Mouse (Mus musculus) adrenal gland, adult 8-10 months (tissue): ENCODE measurements around the gene Fam83f. TPM values are rescaled to one million over a fixed set of nuclear protein-coding genes. Genes with fewer than 3 reads are reported as not detected.

ENCODE experiments used
- DNase-seq: peaks from one replicate; pipeline ENCODE4 v3.0.0; 2022
- total RNA-seq, 4 experiments: library from RNA; stranded (reverse); gene quantifications; 2 replicates each; pipeline ENCODE4 v1.2.4; 2022

Fam83f gene
- total RNA-seq, 4 experiments from 2014 or later, result 0.35 to 0.59 (median 0.38) TPM; not detected in 1

- DNase-seq, result no peak
Measured at GRCm38 (mm10) chr15:80672810-80673209, 1.2 kb downstream of the Fam83f start.

GRCm38 (mm10) chr15:80673337-80674095, 1.9 kb downstream of the Fam83f start:
- DNase-seq, result no peak

- DNase-seq, result no peak
Measured at GRCm38 (mm10) chr15:80674700-80675099, 3.1 kb downstream of the Fam83f start.

GRCm38 (mm10) chr15:80679515-80680215, 8.0 kb downstream of the Fam83f start:
- no peak for DNase-seq

- no peak for DNase-seq
Measured at GRCm38 (mm10) chr15:80680347-80681030, 8.8 kb downstream of the Fam83f start.

GRCm38 (mm10) chr15:80681466-80681881, 9.8 kb downstream of the Fam83f start:
- DNase-seq, result no peak

GRCm38 (mm10) chr15:80682343-80682742, 10.7 kb downstream of the Fam83f start:
- no peak for DNase-seq

GRCm38 (mm10) chr15:80683151-80683550, 11.5 kb downstream of the Fam83f start:
- DNase-seq, result no peak

- DNase-seq, result no peak
Measured at GRCm38 (mm10) chr15:80683990-80684389, 12.3 kb downstream of the Fam83f start.

- DNase-seq, result no peak
Measured at GRCm38 (mm10) chr15:80684786-80685602, 13.3 kb downstream of the Fam83f start.

- no peak for DNase-seq
Measured at GRCm38 (mm10) chr15:80685603-80685895, 13.9 kb downstream of the Fam83f start.

- no peak for DNase-seq
Measured at GRCm38 (mm10) chr15:80688536-80688935, 16.9 kb downstream of the Fam83f start.

- DNase-seq, result no peak
Measured at GRCm38 (mm10) chr15:80693492-80693891, 21.8 kb downstream of the Fam83f start.

GRCm38 (mm10) chr15:80694125-80694910, 22.7 kb downstream of the Fam83f start:
- no peak for DNase-seq

- no peak for DNase-seq
Measured at GRCm38 (mm10) chr15:80697564-80697963, 25.9 kb downstream of the Fam83f start.

GRCm38 (mm10) chr15:80701481-80702257, 30.0 kb downstream of the Fam83f start:
- no peak for DNase-seq

- no peak for DNase-seq
Measured at GRCm38 (mm10) chr15:80702910-80703309, 31.3 kb downstream of the Fam83f start.

GRCm38 (mm10) chr15:80703495-80703894, 31.8 kb downstream of the Fam83f start:
- DNase-seq, result no peak

- peak; percentile 66 for DNase-seq
Measured at GRCm38 (mm10) chr15:80704267-80704666, 32.6 kb downstream of the Fam83f start.

GRCm38 (mm10) chr15:80705828-80706549, 34.3 kb downstream of the Fam83f start:
- DNase-seq, result peak; percentile 74
